Mouse (Mus musculus) embryonic fibroblast, embryonic 13.5 days (primary cell): ENCODE results near the gene Phykpl.

Experiments
- CTCF ChIP-seq: IDR thresholded peaks from 2 replicates; pipeline ENCODE4 v1.5.1; 2011; ENCODE audit warnings: mild to moderate bottlenecking, control low read depth, low read length, moderate library complexity, borderline replicate concordance; ENCODE audit not compliant: insufficient read depth
- POLR2A ChIP-seq: IDR thresholded peaks from 2 replicates; pipeline ENCODE4 v1.6.1; 2011; ENCODE audit warnings: low read depth, mild to moderate bottlenecking, control low read depth, low read length, moderate library complexity

DNA sequence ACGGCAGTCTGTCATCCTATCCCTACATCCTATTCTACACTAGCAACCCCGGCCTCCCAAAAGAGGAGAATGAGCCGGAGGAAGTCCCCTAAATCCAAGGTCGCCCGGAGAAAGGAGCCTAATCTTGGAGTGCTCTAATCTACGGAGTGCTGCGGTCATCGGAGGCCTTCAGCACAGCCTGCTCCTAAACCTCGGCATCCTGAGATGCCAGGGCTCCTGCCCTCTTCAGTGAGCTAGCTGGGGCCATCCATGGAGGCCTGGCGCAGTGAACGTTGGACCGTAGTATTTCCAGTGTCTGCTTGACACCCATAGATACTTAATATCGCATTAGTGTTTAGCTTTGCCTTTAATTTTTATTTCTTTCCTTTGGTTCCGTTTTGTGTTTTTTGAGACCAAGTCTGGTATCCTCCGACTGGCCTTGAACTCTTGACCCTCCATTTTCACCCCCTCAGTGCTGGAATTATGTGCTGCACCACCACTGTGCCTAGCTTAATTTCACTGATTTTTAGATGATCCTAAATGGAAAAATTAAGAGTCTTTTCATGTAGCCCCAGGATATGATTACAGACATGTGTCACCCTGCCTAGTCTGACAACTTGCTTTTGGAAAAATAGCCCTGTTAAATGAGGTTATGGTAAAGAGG, 22.7 kb downstream of the Phykpl start:
- TF ChIP-seq POLR2A (no peak), CTCF (no peak)
